Mouse (Mus musculus) MEL (cell line): ENCODE measurements around the gene Odc1. TPM values are rescaled to one million over a fixed set of nuclear protein-coding genes. Genes with fewer than 3 reads are reported as not detected.

Source experiments
- DNase-seq: peaks from one replicate; pipeline ENCODE4 v3.0.0; 2011; ENCODE audit warnings: low read depth, low spot score
- H3K27ac ChIP-seq: 2 replicates; pipeline ENCODE4 v1.5.1; 2012; ENCODE audit warnings: low read depth, mild to moderate bottlenecking, control low read depth, low read length, moderate library complexity; ENCODE audit not compliant: control insufficient read depth
- H3K27me3 ChIP-seq, 2 experiments: fragments of 150-350 bp in 1 of 2; sonication (generic) in 1 of 2; 2 replicates each; pipeline ENCODE4 v1.6.1; 2012; ENCODE audit warnings: low read length in 2 of 2, mild to moderate bottlenecking in 2 of 2, improper control_type of control experiment in 1 of 2, moderate library complexity in 1 of 2; ENCODE audit not compliant: insufficient read depth in 2 of 2, control insufficient read depth in 1 of 2
- H3K36me3 ChIP-seq, 2 experiments: 2 replicates each; pipeline ENCODE4 v1.6.1; 2012 to 2014; ENCODE audit warnings: low read length in 2 of 2, improper control_type of control experiment in 1 of 2, inconsistent platforms in 1 of 2, mild to moderate bottlenecking in 1 of 2; ENCODE audit not compliant: insufficient read depth in 2 of 2, control insufficient read depth in 1 of 2
- H3K4me1 ChIP-seq, 2 experiments: fragments of 150-350 bp in 1 of 2; sonication (generic) in 1 of 2; 2 replicates each; pipeline ENCODE4 v1.6.1; 2012; ENCODE audit warnings: low read length in 2 of 2, improper control_type of control experiment in 1 of 2, mild to moderate bottlenecking in 1 of 2; ENCODE audit not compliant: insufficient read depth in 2 of 2, control insufficient read depth in 1 of 2
- H3K4me3 ChIP-seq, 2 experiments: fragments of 150-350 bp in 1 of 2; sonication (generic) in 1 of 2; 2 replicates each; pipeline ENCODE4 v1.5.1; 2012; ENCODE audit warnings: low read depth in 2 of 2, low read length in 2 of 2, mild to moderate bottlenecking in 2 of 2, moderate library complexity in 2 of 2, control low read depth in 1 of 2, improper control_type of control experiment in 1 of 2; ENCODE audit not compliant: control insufficient read depth in 1 of 2, insufficient read depth in 1 of 2
- H3K79me2 ChIP-seq: 2 replicates; pipeline ENCODE4 v1.6.1; 2012; ENCODE audit warnings: mild to moderate bottlenecking, low read length, moderate library complexity; ENCODE audit not compliant: control insufficient read depth, poor library complexity, insufficient read depth
- H3K9ac ChIP-seq: 2 replicates; pipeline ENCODE4 v1.6.1; 2012; ENCODE audit warnings: low read depth, mild to moderate bottlenecking, control low read depth, low read length, moderate library complexity; ENCODE audit not compliant: control insufficient read depth, poor library complexity, severe bottlenecking
- H3K9me3 ChIP-seq: fragments of 150-350 bp; sonication (generic); replicated peaks from 2 replicates; pipeline ENCODE4 v1.6.1; 2012; ENCODE audit warnings: mild to moderate bottlenecking, low read length, improper control_type of control experiment, moderate library complexity; ENCODE audit not compliant: insufficient read depth
- CHD2 ChIP-seq: IDR thresholded peaks from 2 replicates; pipeline ENCODE4 v1.6.1; 2011; ENCODE audit warnings: low read length, improper control_type of control experiment
- EP300 ChIP-seq, 2 experiments: IDR thresholded peaks; 2 replicates each; pipeline ENCODE4 v1.6.1; 2011; ENCODE audit warnings: improper control_type of control experiment in 2 of 2, low read length in 2 of 2, low read depth in 1 of 2, mild to moderate bottlenecking in 1 of 2
- GABPA ChIP-seq: IDR thresholded peaks from 2 replicates; pipeline ENCODE4 v1.6.1; 2012; ENCODE audit warnings: low read depth, mild to moderate bottlenecking, inconsistent platforms, low read length, improper control_type of control experiment, moderate library complexity
- HCFC1 ChIP-seq: IDR thresholded peaks from 2 replicates; pipeline ENCODE4 v1.6.1; 2012; ENCODE audit warnings: low read depth, mild to moderate bottlenecking, inconsistent platforms, low read length, improper control_type of control experiment, moderate library complexity
- KAT2A ChIP-seq: conservative IDR thresholded peaks from 2 replicates; pipeline ENCODE4 v1.6.1; 2012; ENCODE audit warnings: low read depth, low read length, improper control_type of control experiment, inconsistent platforms
- MAX ChIP-seq: IDR thresholded peaks from 2 replicates; pipeline ENCODE4 v1.6.1; 2011; ENCODE audit warnings: low read length, improper control_type of control experiment
- MXI1 ChIP-seq: IDR thresholded peaks from 2 replicates; pipeline ENCODE4 v1.6.1; 2011; ENCODE audit warnings: mild to moderate bottlenecking, low read depth, low read length, improper control_type of control experiment
- MYC ChIP-seq: IDR thresholded peaks from 2 replicates; pipeline ENCODE4 v1.6.1; 2011; ENCODE audit warnings: low read depth, mild to moderate bottlenecking, low read length, improper control_type of control experiment, moderate library complexity
- NRF1 ChIP-seq: IDR thresholded peaks from 2 replicates; pipeline ENCODE4 v1.6.1; 2014; ENCODE audit warnings: low read depth, mild to moderate bottlenecking, inconsistent platforms, low read length, improper control_type of control experiment, moderate library complexity; ENCODE audit not compliant: poor library complexity, insufficient read depth, severe bottlenecking
- POLR2A ChIP-seq, 2 experiments: IDR thresholded peaks; 2 replicates each; pipeline ENCODE4 v1.6.1; 2011 to 2012; ENCODE audit warnings: low read length in 2 of 2, mild to moderate bottlenecking in 2 of 2, control low read depth in 1 of 2, improper control_type of control experiment in 1 of 2, low read depth in 1 of 2, moderate library complexity in 1 of 2; ENCODE audit not compliant: control insufficient read depth in 1 of 2, insufficient read depth in 1 of 2, poor library complexity in 1 of 2
- POLR2AphosphoS5 ChIP-seq: IDR thresholded peaks from 2 replicates; pipeline ENCODE4 v1.6.1; 2012; ENCODE audit warnings: low read depth, borderline replicate concordance, mild to moderate bottlenecking, inconsistent platforms, low read length, moderate library complexity, mixed read lengths
- RAD21 ChIP-seq: IDR thresholded peaks from 2 replicates; pipeline ENCODE4 v1.6.1; 2011; ENCODE audit warnings: mild to moderate bottlenecking, low read depth, low read length, improper control_type of control experiment
- RCOR1 ChIP-seq: IDR thresholded peaks from 2 replicates; pipeline ENCODE4 v1.6.1; 2012; ENCODE audit warnings: low read depth, mild to moderate bottlenecking, inconsistent platforms, low read length, improper control_type of control experiment
- SIN3A ChIP-seq: IDR thresholded peaks from 2 replicates; pipeline ENCODE4 v1.6.1; 2012; ENCODE audit warnings: low read length, improper control_type of control experiment, inconsistent platforms
- TAL1 ChIP-seq: IDR thresholded peaks from 2 replicates; pipeline ENCODE4 v1.6.1; 2012; ENCODE audit warnings: mild to moderate bottlenecking, inconsistent platforms, low read length, moderate library complexity, mixed read lengths
- TBP ChIP-seq: IDR thresholded peaks from 2 replicates; pipeline ENCODE4 v1.8.0; 2011; ENCODE audit warnings: low read depth, low read length, improper control_type of control experiment
- TCF12 ChIP-seq: IDR thresholded peaks from 2 replicates; pipeline ENCODE4 v1.6.1; 2014; ENCODE audit warnings: low read depth, mild to moderate bottlenecking, inconsistent platforms, low read length, improper control_type of control experiment, moderate library complexity
- UBTF ChIP-seq: IDR thresholded peaks from 2 replicates; pipeline ENCODE4 v1.6.1; 2012; ENCODE audit warnings: low read depth, mild to moderate bottlenecking, inconsistent platforms, low read length, improper control_type of control experiment, moderate library complexity, borderline replicate concordance; ENCODE audit not compliant: insufficient read depth
- USF1 ChIP-seq: IDR thresholded peaks from 2 replicates; pipeline ENCODE4 v1.6.1; 2014; ENCODE audit warnings: low read depth, mild to moderate bottlenecking, inconsistent platforms, low read length, improper control_type of control experiment, moderate library complexity
- USF2 ChIP-seq, 2 experiments: IDR thresholded peaks; 2 replicates each; pipeline ENCODE4 v1.6.1; 2011 to 2012; ENCODE audit warnings: improper control_type of control experiment in 2 of 2, low read length in 2 of 2, borderline replicate concordance in 1 of 2, inconsistent platforms in 1 of 2, low read depth in 1 of 2, mild to moderate bottlenecking in 1 of 2; ENCODE audit not compliant: insufficient read depth in 1 of 2
- ZKSCAN1 ChIP-seq: IDR thresholded peaks from 2 replicates; pipeline ENCODE4 v1.6.1; 2012; ENCODE audit warnings: low read depth, mild to moderate bottlenecking, inconsistent platforms, low read length, improper control_type of control experiment, moderate library complexity
- polyA plus RNA-seq, 2 experiments: library from polyadenylated mRNA; stranded (reverse) in 1 of 2; unstranded in 1 of 2; fragments of >175 nt in 1 of 2; fragments of >200 nt in 1 of 2; gene quantifications; 2 replicates each; pipeline versions ENCODE4 v1.2.1 to v1.2.4; 2012; ENCODE audit warnings: low replicate concordance in 2 of 2, low read depth in 1 of 2; ENCODE audit not compliant: insufficient read length in 2 of 2, insufficient read depth in 1 of 2, missing spikeins in 1 of 2
- total RNA-seq: library from RNA; depleted of rRNA; stranded (reverse); fragments of 300-350 nt; gene quantifications from 2 replicates; pipeline ENCODE4 v1.2.3, GENCODE M21; 2012

Odc1 gene
- total and polyA plus RNA-seq, 3 experiments, result 639 to 720 (median 677) TPM

DNA sequence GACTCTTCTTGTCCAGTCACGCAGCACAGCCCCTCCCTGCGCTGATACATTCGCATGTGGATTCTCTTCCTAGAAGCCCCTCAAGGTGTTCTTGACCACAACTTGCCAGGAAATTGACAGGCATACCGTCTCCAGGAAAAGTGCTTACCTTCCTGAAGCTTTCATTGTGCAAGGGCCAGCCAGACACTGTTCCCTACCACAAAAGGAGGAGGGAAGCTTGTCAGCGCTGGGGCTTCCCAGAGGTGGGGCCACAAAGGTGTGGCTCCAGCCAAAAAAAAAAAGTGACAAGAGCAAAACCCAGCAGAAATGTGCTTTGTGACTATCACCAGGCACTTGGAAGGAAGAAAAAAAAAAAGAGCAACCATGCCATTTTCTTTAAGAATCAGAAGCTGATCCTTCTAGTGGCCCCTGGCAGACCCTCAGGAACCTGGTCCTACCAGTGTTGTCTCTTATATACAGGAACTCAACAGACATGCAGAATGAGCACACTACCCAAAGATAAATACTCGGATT lies 4.5 kb upstream of the Odc1 start (continued):
- TF ChIP-seq TCF12 (no peak), NRF1 (no peak), GABPA (no peak), USF2 (IDR thresholded peaks at IDR 0.05; ENCODE audit: borderline replicate concordance in 1 of 2, insufficient read depth in 1 of 2, low read depth in 1 of 2, low read length in 2 of 2) (no peak), TAL1 (no peak), HCFC1 (no peak)

DNA sequence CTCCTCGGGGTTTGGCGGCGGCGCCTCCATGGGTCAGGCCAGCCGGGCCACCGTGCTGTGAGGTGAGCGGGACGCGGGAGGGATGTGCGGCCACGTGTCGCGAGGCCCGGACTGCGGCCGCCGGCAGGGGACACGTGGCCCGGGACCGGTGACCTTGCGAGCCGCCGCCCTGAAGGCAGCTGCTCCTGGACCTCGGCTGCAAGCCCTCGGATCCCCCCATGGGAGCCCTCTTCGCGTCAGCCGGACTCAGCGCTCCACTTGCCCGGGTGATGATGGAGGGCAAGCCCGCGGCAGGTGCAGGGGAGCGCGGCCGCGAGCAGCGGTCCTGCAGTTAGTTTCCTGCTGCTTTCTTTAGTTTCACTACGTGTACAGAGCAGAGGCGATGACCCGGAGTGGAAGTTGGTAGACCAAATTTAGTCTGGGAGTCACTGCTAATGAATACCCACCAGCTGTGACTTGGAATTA lies 545 bp downstream of the Odc1 start:
- TF ChIP-seq UBTF (0 out of 2 replicates have a peak, but pooled peaks have one; percentile 54), RCOR1 (no peak), EP300 (IDR thresholded peaks at IDR 0.05; ENCODE audit: low read depth in 1 of 2, low read length in 2 of 2) (no peak), POLR2A (IDR thresholded peaks at IDR 0.05; ENCODE audit: control insufficient read depth in 1 of 2, insufficient read depth in 1 of 2, low read depth in 1 of 2, low read length in 2 of 2, poor library complexity in 1 of 2) (peak; percentile 15 to 91; a peak in 2 of 4 replicates), USF1 (peak; percentile 48), MAX (peak; percentile 80), ZKSCAN1 (no peak), MXI1 (peak; percentile 96), SIN3A (no peak; the same call in 1 of the 2 replicates), TBP (peak; percentile 7; the same call in 1 of the 2 replicates), GABPA (no peak), POLR2AphosphoS5 (0 out of 2 replicates have a peak, but pooled peaks have one; percentile 88), MYC (peak; percentile 44), RAD21 (no peak), CHD2 (no peak), KAT2A (no peak)
- DNase-seq, result peak; percentile 45
- Histone ChIP-seq H3K27me3 (no peaks in the 10 kb centered on the region), H3K4me3 (peak overlapping the region; percentile 96 to 97), H3K4me1 (peaks cover 12 to 17% of the 10 kb centered on the region in 2 experiments), H3K36me3 (peaks cover 12 to 37% of the 10 kb centered on the region in 2 experiments), H3K9ac (peak overlapping the region; percentile 98), H3K79me2 (peaks cover 34% of the 10 kb centered on the region), H3K27ac (peak overlapping the region; percentile 71), H3K9me3 (no peaks in the 10 kb centered on the region)
